In the genomic region with DNA sequence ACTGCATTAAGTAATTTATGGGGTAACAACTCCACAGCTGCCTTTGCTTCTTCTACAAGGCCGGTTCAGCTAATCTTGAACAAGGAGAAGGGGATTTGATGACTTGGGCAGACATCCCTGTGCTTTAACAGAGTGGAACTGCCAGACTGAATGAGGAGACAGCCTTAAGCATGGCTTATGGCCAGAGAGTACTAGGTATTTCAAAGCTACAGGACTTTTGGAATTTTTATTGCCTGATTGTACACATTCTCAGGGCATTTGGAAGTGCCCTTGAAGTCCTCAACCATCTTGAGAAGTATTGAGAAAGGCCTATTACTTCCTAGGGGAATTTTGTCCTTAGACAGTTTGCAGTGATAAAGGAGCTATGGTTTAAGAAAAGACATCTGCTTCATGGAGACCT, we compare ENCODE assay signal across 20 mouse cellular contexts.
"Had no signal": no experiment of that assay in that cellular context is flagged by ENCODE, and none has a peak within 500 bp of the region (broad histone marks: within the 10 kb centered on the region; RNA-seq: fewer than 3 reads in every experiment).

No protein-coding gene starts in this region.

- H3K36me3 ChIP-seq: intestine, embryonic 15.5 days; kidney, embryonic 15.5 days; limb, embryonic 15.5 days; midbrain, embryonic 10.5 days; stomach, embryonic 15.5 days had no signal

- H3K27ac ChIP-seq: intestine, embryonic 15.5 days; kidney, embryonic 15.5 days; left cerebral cortex, adult 2 months; limb, embryonic 15.5 days; liver, embryonic 14.5 days; midbrain, embryonic 10.5 days; stomach, embryonic 15.5 days had no signal

- DNase-seq: kidney, adult 11 months; kidney, adult 8-10 months; kidney, postnatal 10 days; kidney, postnatal 36 days; layer of hippocampus, postnatal 36 days; left cerebral cortex, postnatal 4 days; liver, postnatal 0 days; midbrain, embryonic 14.5 days; right cerebral cortex, postnatal 14 days; right cerebral cortex, postnatal 4 days; thymus, postnatal 36 days had no signal

- H3K4me2 ChIP-seq: intestine, embryonic 15.5 days; kidney, embryonic 15.5 days; limb, embryonic 15.5 days; liver, embryonic 11.5 days; stomach, embryonic 15.5 days had no signal

- H3K4me3 ChIP-seq: intestine, embryonic 15.5 days; kidney, embryonic 15.5 days; left cerebral cortex, adult 2 months; limb, embryonic 15.5 days; megakaryocyte, embryonic 14.5 days; midbrain, embryonic 10.5 days; stomach, embryonic 15.5 days had no signal

- H3K9ac ChIP-seq: intestine, embryonic 15.5 days; kidney, embryonic 15.5 days; limb, embryonic 15.5 days; liver, embryonic 14.5 days; liver, postnatal 0 days; stomach, embryonic 15.5 days had no signal

- H3K4me1 ChIP-seq: intestine, embryonic 15.5 days; limb, embryonic 15.5 days; megakaryocyte, embryonic 14.5 days; stomach, embryonic 15.5 days had no signal

- H3K27me3 ChIP-seq: intestine, embryonic 15.5 days; kidney, embryonic 15.5 days; limb, embryonic 15.5 days; megakaryocyte, embryonic 14.5 days; stomach, embryonic 15.5 days had no signal

- H3K9me3 ChIP-seq: intestine, embryonic 15.5 days; kidney, embryonic 15.5 days; limb, embryonic 15.5 days; megakaryocyte, embryonic 14.5 days; midbrain, embryonic 10.5 days; stomach, embryonic 15.5 days had no signal

- ATAC-seq: intestine, embryonic 15.5 days; liver, postnatal 0 days had no signal
